Mouse (Mus musculus) right cerebral cortex, adult 2 months (tissue): ENCODE results near the gene Dnmt3a.

Experiments
- DNase-seq, 2 experiments: peaks; one replicate each; pipeline ENCODE4 v3.0.0; 2021 to 2022; ENCODE audit warnings: low spot score in 2 of 2

Gene Dnmt3a

GRCm38 (mm10) chr12:3819899-3820298 lies 14.1 kb downstream of the Dnmt3a start:
- no peak for DNase-seq

GRCm38 (mm10) chr12:3823408-3823807 lies 17.6 kb downstream of the Dnmt3a start:
- DNase-seq = peak; percentile 72 to 79

GRCm38 (mm10) chr12:3824906-3825713 lies 19.3 kb downstream of the Dnmt3a start:
- DNase-seq = no peak

GRCm38 (mm10) chr12:3825714-3826080 lies 19.9 kb downstream of the Dnmt3a start:
- DNase-seq = no peak

- no peak for DNase-seq
Measured at GRCm38 (mm10) chr12:3827771-3828170, 22.0 kb downstream of the Dnmt3a start.

- no peak for DNase-seq
Measured at GRCm38 (mm10) chr12:3833059-3833760, 27.4 kb downstream of the Dnmt3a start.

GRCm38 (mm10) chr12:3833851-3834273 lies 28.1 kb downstream of the Dnmt3a start:
- peak; percentile 63 to 71 for DNase-seq

DNA sequence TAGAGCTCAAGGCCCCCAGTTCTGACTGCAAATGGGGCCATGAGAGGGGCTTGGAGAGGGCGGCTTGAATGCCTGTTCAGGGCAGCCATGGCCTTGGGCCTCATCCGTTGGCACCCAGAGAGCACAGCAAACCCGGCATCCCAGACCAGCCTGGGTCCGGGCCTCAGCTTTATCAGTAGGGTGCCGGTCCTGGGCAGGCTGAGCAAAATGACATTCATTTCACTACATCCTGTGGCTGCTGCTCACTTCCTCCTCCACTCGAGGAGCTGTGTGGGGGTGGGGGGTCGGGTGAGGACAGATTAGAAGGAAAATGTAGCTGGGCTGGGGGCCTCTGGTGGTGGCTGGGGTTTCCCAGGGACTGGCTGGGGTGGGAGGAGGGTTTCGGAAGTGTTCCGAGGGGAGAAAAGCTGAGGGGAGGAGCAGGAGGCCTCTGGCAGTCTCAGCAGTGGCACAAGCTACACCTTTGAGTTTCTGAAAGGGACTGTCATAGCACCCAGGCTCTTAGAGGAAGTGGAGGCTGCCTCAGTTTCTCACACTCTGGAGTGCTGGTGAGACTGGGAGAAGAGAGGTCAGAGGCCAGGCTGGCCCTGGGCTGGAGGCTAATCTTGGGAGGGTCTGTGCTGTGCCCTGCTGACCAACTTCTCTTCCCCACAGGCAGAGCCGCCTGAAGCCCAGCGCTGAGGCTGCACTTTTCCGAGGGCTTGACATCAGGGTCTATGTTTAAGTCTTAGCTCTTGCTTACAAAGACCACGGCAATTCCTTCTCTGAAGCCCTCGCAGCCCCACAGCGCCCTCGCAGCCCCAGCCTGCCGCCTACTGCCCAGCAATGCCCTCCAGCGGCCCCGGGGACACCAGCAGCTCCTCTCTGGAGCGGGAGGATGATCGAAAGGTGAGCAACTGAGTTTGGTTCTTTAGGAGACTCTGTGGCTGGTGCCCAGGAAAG lies 28.8 kb downstream of the Dnmt3a start:
- no peak for DNase-seq

DNA sequence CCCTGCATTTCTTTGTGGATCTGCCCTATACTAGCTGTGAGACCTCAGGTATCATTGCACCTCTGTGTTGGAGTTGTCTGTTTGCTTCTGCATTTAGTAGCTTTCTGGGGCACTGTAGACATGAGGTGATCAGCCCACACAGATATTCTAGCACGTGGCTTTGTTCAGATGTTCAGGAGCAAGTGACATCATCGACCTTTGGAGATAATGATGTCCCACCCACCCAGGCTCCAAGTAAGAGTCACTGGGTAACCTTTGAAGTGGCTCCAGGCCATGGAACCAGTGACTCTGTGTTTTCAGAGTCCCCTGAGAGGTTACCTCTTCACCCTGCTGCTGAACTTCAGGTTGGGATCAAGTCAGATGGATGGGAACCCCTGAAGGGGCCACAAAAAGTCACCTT lies 29.8 kb downstream of the Dnmt3a start:
- no peak for DNase-seq

- DNase-seq = no peak
Measured at GRCm38 (mm10) chr12:3837081-3837832, 31.4 kb downstream of the Dnmt3a start.

- no peak for DNase-seq
Measured at GRCm38 (mm10) chr12:3838009-3838408, 32.2 kb downstream of the Dnmt3a start.

- DNase-seq = no peak
Measured at GRCm38 (mm10) chr12:3839662-3840061, 33.9 kb downstream of the Dnmt3a start.

DNA sequence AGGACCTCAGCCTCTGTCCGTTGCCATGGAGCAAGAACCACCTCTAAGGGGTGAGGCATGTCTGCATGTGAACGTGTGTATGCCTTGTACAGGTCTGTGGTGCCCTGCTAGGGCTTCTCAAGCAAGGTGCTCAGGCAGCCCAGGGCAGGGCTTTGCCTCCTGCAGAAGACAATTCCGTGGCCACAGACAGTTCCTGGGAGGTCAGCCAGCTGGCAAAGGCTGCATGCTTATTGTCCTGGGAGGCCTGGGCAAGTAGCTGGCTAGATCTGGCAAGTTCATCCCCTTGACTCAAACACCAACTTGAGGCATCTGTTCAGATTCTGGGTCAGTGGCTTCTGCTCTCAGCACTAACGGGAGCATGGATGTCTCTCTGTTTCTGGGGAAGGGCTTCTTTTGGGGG lies 35.3 kb downstream of the Dnmt3a start:
- DNase-seq = no peak

GRCm38 (mm10) chr12:3842843-3843242 lies 37.0 kb downstream of the Dnmt3a start:
- DNase-seq = no peak

- DNase-seq = no peak
Measured at GRCm38 (mm10) chr12:3843371-3843861, 37.6 kb downstream of the Dnmt3a start.

DNA sequence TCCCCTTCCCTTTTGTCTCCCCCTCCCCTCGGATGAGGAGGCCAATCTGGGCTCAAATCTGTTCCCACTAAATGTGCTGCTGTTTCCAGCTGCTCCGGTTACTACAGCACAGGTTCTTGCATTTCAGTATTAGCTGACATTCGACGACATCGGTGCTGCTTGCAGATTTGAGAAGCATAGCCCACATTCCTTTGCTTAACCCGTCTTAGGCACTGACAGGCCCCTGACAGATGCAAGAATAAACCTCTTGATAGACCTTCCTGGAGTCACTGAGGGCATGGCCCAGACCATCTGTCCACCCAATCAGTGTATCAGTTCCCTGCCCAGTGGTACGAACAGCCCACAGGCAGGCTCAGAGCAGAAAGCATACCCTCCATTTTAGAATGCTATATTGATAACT lies 38.1 kb downstream of the Dnmt3a start:
- DNase-seq = no peak

DNA sequence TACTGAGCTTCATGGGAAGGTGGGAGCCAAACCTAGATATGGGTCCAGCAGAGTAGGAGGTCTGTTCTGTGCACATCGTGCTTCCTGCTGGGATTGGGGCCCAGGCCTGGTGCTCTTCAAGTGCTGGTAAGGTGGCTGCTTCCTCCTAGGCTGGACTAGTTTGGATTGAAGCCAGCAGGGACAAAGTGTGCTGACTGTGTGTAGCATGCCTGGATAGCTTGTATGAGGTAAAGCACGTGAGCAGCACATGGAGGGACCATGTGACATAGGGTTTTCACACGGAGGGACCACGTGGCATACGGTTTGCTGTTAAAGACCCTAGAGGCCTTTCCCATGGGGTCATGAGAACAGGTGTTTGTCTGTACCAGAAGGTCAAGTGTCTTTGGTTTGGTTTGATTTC lies 38.5 kb downstream of the Dnmt3a start:
- DNase-seq = no peak

- no peak for DNase-seq
Measured at GRCm38 (mm10) chr12:3849481-3849880, 43.7 kb downstream of the Dnmt3a start.

GRCm38 (mm10) chr12:3850165-3850564 lies 44.4 kb downstream of the Dnmt3a start:
- DNase-seq = no peak

- DNase-seq = no peak
Measured at GRCm38 (mm10) chr12:3850731-3851130, 44.9 kb downstream of the Dnmt3a start.

- no peak for DNase-seq
Measured at GRCm38 (mm10) chr12:3851179-3851578, 45.4 kb downstream of the Dnmt3a start.
